Mouse (Mus musculus): Measurements from ENCODE around the gene Actl6a. TPM values are rescaled to one million over a fixed set of nuclear protein-coding genes. Genes with fewer than 3 reads are reported as not detected.

The Actl6a gene
- polyA plus RNA-seq (2012): 19.6 and 21.4 TPM in 2 replicates

GRCm38 (mm10) chr3:32705647-32706348, at the start of gene Actl6a:
Gene Actl6a (plus strand): TSS chr3:32706298.

GRCm38 (mm10) chr3:32736244-32737171, 30.4 kb downstream of the Actl6a start, which contains the start of gene Ndufb5:
Gene Ndufb5 (plus strand): TSS chr3:32736990.

GRCm38 (mm10) chr3:32737172-32737655, 31.1 kb downstream of the Actl6a start, which contains the start of gene Mrpl47:
Gene Mrpl47 (minus strand): TSS chr3:32737605.

Other genes starting within 250 kb of the Actl6a start
- not detected in 2 replicates for gene Kcnmb3, start 214.1 kb upstream of the Actl6a start, polyA plus RNA-seq (2012)
- 4.0 and 5.2 TPM in 2 replicates for gene Zfp639, start 196.0 kb upstream of the Actl6a start, polyA plus RNA-seq (2012)
- 4.1 and 6.7 TPM in 2 replicates for gene Mfn1, start 176.8 kb upstream of the Actl6a start, polyA plus RNA-seq (2012)
- 7.4 and 7.8 TPM in 2 replicates for gene Gnb4, start 89.7 kb upstream of the Actl6a start, polyA plus RNA-seq (2012)
- 48.5 and 55.0 TPM in 2 replicates for gene Ndufb5, start 30.7 kb downstream of the Actl6a start, polyA plus RNA-seq (2012)
- 1.3 and 1.9 TPM in 2 replicates for gene Mrpl47, start 31.3 kb downstream of the Actl6a start, polyA plus RNA-seq (2012)
- not detected in 2 replicates for gene Usp13, start 111.2 kb downstream of the Actl6a start, polyA plus RNA-seq (2012)